Mouse (Mus musculus) gastrocnemius, adult 2 months (tissue): Measurements from ENCODE around the gene Ddx47. TPM values are rescaled to one million over a fixed set of nuclear protein-coding genes. Genes with fewer than 3 reads are reported as not detected.

Experiments
- DNase-seq: peaks from one replicate; pipeline ENCODE4 v3.0.0; 2022
- H3K27ac ChIP-seq: fragments of 200-600 bp; 2 replicates; pipeline ENCODE4 v1.8.1; 2022; ENCODE audit warnings: mild to moderate bottlenecking
- H3K4me3 ChIP-seq: fragments of 200-600 bp; 2 replicates; pipeline ENCODE4 v1.8.1; 2022; ENCODE audit warnings: mild to moderate bottlenecking, moderate library complexity
- CTCF ChIP-seq: fragments of 200-600 bp; IDR thresholded peaks from 2 replicates; pipeline ENCODE4 v1.8.1; 2022; ENCODE audit warnings: antibody characterized with exemption, mild to moderate bottlenecking, moderate library complexity
- intact Hi-C: fragments of 180-260 bp; cut with DNase I; formaldehyde crosslinking; loops from one replicate; pipeline ENCODE4 v1.15.1; 2025
- total RNA-seq, 2 experiments: library from RNA; stranded (reverse); gene quantifications; 2 replicates each; pipeline ENCODE4 v1.2.3; 2021

The Ddx47 gene
- total RNA-seq, 2 experiments from 2014 or later, result 26.9 TPM

DNA sequence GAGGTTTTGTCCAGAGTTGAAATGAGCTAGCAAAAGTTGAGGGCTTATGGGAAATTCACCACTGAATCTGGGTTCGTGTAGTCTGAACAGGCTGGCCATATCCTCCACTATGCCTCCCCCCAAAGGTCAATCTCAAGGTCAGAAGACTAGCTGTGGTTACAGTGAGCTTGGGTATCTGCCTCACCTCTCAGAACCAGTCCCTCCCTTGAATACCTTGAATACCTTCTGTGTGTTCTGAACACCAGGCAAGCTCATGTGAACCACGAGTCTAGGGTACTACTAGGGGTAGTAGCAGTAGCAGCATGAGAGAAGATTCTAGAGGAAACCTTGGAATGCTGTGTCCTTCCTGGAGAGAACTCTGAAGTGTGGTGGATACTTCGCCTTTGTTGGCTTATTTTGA is 10.2 kb downstream of the Ddx47 start:
- no peak for DNase-seq
- H3K27ac ChIP-seq, result no peak overlapping the region
- TF ChIP-seq CTCF, result no peak
- intact Hi-C loops, result no loop called here
- H3K4me3 ChIP-seq, result no peak overlapping the region

DNA sequence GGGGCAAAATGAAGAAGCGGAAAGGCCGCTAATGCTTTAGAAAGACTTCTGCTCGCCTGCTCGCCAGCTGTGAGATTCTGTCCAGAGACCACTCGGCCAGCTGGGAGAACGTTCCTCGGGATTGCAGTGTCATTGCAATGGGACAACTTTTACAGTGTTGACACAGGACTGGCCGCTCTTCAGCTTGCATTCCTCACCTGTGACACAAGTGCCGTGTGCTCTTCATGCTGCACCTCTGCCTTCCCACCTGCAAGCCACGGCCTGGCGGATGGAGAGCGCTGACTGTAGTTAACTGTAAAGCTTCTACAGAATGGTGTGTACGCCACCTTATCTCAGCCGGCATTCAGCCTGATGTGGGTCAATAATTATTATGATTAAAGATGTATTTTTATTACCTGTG is 12.0 kb downstream of the Ddx47 start:
- DNase-seq, result no peak
- TF ChIP-seq CTCF, result no peak
- no peak overlapping the region for H3K27ac ChIP-seq
- H3K4me3 ChIP-seq, result no peak overlapping the region
- intact Hi-C loops, result no loop called here

DNA sequence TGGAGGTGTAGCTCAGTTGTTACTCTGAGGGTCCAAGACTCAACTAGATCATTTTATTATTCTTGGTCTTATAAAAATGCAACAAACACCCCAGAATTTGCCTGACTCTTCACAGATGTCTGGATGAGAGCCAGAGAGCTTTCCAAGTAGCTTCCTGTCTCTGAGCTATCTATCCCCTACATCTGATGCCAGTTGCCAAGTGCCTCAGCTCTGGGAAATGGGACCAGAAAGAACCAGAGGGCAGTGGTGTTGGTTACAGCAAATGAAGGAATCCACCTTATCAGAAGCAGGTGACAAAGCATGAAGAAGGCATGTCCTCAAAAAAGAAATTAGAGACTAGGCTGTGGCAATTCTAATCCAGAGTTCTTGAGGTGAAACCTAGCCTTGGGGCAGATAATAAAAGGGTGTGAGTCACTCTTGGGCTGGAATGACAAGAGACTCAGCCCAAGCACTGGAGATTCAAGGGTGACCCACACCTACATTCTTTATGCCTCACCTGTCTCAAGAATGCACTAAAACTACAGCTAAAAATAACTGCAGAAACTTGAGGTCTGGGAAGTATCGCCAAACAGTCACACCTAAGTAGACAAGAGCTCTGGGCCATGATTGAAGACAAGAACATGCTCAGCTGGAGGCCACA is 13.5 kb downstream of the Ddx47 start:
- no peak for DNase-seq
- no peak overlapping the region for H3K27ac ChIP-seq
- intact Hi-C loops, result loop anchor here (5.0 kb wide), 1 partner anchor 117 kb away; no protein-coding TSS in a partner anchor
- TF ChIP-seq CTCF, result no peak
- no peak overlapping the region for H3K4me3 ChIP-seq

DNA sequence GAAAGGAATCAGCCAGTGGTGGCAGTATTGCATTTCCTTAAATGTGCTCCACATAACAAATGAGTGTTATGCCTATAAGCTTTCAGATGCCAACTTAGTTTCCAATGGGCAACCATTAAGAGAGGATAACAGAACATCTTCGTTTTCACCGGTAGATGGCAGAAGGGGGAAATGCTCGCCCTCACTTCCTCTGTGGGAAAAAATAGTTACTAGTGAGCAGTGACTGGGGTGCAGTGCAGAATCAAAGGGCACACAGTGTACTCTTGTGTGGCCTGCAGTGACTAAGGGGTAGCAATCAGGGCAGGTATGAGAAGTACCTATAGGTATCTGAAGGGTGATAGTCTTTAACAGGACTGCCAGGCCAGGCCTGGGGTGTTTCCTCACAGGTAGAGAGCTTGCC is 14.8 kb downstream of the Ddx47 start:
- intact Hi-C loops, result loop anchor here (5.0 kb wide), 1 partner anchor 116 kb away; no protein-coding TSS in a partner anchor
- Histone ChIP-seq H3K4me3 (no peak overlapping the region), H3K27ac (no peak overlapping the region)
- TF ChIP-seq CTCF, result peak; percentile 63
- no peak for DNase-seq

DNA sequence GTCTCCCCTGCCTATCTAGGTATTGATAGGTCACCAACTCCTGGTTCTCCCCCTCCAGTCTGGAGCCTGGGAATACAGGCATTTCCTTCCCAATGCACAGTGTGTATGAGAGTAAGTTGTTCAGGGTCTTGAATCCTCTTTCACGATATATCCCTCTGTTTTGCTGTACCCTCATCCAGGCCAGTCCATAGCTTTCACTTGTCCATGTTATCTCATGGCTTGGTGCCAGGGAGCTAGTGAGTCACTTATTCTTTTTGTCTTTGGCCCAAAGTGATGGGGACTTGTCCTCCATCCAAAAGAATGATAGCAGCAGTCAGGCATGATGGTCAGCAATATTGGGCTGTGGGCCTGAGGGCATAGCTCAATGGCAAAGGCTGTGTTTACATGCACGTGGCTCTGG is 15.3 kb downstream of the Ddx47 start:
- DNase-seq, result no peak
- no peak for TF ChIP-seq CTCF
- no peak overlapping the region for H3K4me3 ChIP-seq
- no peak overlapping the region for H3K27ac ChIP-seq
- intact Hi-C loops, result loop anchor here (5.0 kb wide), 1 partner anchor 116 kb away; no protein-coding TSS in a partner anchor

DNA sequence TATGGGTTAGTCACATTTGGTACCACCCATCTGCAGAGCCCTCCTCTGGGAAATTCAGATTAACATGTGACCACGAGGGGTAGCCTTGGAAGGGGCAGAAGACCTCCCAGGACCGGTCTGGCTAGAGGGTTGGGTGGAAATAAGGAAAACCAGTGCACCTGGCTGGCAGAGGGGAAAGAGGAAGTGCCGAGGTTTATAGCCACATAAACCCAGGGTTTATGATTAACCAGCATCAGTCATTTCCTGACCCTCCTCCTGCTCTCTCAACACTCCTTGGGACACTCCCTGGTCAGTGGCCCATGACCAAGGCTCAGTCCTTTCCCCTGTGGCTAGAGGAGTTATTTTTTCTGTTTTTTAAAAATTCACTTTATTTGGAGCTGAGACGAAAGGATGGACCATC is 17.8 kb downstream of the Ddx47 start:
- DNase-seq, result no peak
- H3K27ac ChIP-seq, result no peak overlapping the region
- intact Hi-C loops, result loop anchor here (5.0 kb wide), 1 partner anchor 113 kb away; no protein-coding TSS in a partner anchor
- TF ChIP-seq CTCF, result no peak
- no peak overlapping the region for H3K4me3 ChIP-seq

DNA sequence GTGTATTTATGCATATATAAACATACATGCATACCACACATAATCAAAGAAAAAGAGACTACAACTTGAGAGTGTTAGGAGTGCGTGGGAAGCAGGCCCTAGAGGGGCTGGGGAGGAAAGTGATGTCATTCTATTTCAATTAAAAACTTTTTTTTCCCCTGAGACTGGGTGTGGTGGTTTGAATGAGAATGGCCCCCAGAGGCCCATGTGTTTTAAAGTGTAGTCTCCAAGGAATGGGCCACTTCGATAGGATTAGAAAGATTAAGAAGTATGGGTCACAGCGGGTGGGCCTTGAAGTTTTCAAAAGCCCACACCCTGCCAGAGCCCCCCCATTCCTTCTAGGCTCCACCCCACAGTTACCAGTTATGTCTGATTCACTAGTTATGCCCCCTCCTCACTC is 27.3 kb downstream of the Ddx47 start:
- no peak for TF ChIP-seq CTCF
- no peak for DNase-seq
- Histone ChIP-seq H3K4me3 (no peak overlapping the region), H3K27ac (no peak overlapping the region)
- intact Hi-C loops, result no loop called here

DNA sequence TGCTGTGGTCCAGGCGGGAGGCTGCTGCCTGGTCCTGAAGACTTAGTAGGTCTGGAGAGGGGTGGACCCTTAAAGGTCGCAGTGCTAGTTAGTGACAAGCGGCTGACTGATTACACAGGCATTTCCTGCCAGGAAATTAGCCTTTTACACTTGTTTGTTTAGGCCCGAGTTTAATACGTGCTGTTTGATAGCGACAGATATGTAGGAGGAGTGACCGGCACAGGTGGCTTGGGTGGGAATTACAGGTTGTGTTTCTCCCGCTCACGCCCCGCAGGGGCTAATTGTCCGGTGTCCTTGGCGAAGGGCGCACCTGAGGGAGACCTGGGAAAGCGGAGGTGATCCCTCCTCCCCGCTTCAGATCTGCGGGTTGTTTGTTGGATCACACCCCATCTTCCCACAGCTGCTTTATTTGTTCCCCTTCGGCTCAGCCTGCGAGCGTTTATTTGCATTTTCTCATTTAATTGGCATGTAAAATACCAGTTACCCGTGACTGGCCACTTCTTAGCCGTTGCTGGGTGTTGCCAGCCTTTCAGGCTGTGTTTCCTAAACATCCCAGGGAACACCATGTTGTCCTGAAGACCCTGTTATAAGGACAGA is 29.0 kb downstream of the Ddx47 start:
- Histone ChIP-seq H3K27ac (no peak overlapping the region), H3K4me3 (peak overlapping the region; percentile 58)
- no peak for DNase-seq
- TF ChIP-seq CTCF, result no peak
- intact Hi-C loops, result no loop called here

DNA sequence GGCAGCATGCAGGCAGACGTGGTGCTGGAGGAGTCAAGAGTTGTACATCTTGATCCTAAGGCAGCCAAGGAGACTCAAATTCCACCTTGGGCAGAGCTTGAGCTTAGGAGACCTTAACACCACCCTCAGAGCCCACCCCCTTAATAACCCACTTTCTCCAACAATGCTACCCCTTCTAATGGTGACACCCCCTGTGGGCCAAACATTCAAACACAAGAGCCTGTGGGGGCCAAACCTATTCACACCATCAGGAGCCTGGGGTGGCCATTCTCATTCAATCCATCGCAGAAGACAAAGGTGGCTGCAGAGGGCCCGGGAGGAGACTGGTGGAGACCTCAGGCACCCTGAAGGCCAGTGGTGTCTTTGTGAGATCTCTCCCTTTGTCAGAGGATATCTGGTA is 30.5 kb downstream of the Ddx47 start:
- no peak for TF ChIP-seq CTCF
- DNase-seq, result no peak
- no peak overlapping the region for H3K4me3 ChIP-seq
- no peak overlapping the region for H3K27ac ChIP-seq
- intact Hi-C loops, result no loop called here

DNA sequence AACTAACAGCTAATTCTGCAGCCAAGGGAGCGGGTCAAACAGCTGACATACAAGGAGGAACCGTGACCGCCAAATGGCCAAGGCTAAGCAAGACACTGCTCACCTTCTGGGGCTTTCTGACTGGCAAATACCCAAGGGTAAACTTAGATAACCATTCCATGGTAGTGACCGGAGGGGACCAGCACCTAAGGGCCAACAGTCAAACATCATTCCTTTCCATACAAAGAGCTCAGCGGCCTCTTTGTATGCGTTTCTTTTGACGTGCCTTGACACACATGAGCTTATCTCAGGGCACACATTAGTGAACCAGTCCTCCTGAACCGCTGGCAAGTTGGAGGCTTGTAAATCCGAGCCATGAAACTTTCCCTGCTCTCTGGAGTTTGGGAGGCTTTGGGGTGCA is 35.9 kb downstream of the Ddx47 start:
- no peak for DNase-seq
- intact Hi-C loops, result no loop called here
- no peak for TF ChIP-seq CTCF
- Histone ChIP-seq H3K4me3 (no peak overlapping the region), H3K27ac (no peak overlapping the region)

DNA sequence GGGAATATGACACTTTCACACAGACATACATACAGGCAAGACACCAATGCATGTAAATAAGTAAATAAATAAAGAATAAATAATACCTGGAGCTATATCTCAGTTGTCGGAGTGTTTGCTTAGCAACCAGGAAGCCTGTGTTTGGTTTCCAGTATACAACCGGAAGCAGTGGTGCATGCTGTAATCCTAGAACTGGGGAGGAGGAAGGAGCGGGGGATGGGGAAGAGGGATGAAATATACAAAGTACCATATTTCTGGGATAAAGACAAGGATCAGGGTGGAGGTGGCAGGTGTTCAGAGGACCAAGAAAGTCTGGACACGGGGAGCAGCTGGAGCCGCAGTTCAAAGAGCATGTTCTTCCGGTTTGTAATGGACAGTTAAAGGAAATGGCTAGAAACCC is 37.1 kb downstream of the Ddx47 start:
- TF ChIP-seq CTCF, result no peak
- intact Hi-C loops, result no loop called here
- H3K27ac ChIP-seq, result no peak overlapping the region

DNA sequence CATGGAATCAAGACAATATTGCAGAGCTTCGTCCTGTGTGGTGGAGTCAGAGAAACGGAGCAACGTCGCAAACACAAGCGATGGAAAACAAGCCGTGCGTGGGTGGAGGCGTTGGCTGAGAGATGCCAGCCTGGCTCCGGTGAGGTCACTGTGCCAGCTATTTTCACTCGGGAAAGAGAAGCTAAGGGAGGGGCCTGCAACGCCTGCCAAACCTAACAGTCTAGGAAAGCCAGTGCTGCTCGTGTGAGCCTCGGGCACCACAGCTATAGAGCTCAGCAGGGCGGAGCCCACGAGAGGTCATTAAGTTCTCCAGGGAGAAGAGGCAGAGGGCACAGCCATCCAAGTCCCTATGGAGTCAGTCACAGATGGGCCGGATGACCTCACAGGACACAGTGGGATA is 37.5 kb downstream of the Ddx47 start:
- DNase-seq, result peak; percentile 53
- intact Hi-C loops, result no loop called here
- Histone ChIP-seq H3K4me3 (peak overlapping the region; percentile 55), H3K27ac (no peak overlapping the region)
- no peak for TF ChIP-seq CTCF

More for the DNA sequence above, 37.1 kb downstream of the Ddx47 start:
- DNase-seq, result no peak
- peak overlapping the region; percentile 55 for H3K4me3 ChIP-seq

DNA sequence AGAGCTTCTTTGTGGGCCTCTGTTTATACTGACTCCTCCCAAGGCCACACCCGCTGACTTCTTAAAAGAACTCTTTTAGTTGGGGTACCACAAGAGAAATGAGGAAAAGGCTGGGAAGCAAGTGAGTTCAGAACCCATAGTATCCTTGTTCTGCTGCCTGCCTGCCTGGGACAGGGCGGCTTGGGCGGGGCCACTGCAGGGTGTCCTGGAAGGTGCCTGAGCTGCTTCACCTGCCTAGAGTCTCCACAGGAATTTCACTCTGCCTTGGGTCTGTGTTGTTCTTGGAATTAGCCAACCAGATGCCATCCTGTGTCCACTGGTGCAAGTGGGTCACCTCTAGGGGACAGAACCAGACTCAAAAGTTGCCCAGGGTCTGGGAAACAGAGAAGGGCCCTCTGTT is 42.4 kb downstream of the Ddx47 start:
- DNase-seq, result no peak
- Histone ChIP-seq H3K27ac (no peak overlapping the region), H3K4me3 (no peak overlapping the region)
- TF ChIP-seq CTCF, result no peak
- intact Hi-C loops, result no loop called here

DNA sequence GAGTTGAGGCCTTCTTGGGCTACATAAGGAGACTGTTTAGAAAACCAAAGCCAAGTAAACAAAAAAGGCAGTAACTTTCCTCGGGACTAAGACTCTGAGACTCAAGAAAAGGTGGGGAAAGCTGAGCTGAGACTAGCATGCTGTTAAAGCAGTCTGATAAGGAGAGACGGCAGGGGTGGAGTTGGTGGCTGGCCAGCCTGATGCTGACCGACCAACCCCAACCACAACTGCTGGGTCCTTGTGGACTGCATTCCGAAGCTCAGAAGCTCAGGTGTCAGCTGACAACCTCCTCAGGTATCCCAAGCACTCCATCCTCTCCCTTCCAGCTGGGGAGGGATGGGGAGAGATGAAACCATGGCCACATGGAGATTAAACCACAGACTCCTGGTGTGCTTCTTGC is 44.5 kb downstream of the Ddx47 start:
- no peak for DNase-seq
- TF ChIP-seq CTCF, result no peak
- intact Hi-C loops, result no loop called here
- Histone ChIP-seq H3K4me3 (no peak overlapping the region), H3K27ac (no peak overlapping the region)
